ENCODE assay signal across 11 mouse cellular contexts in genomic region chr9:21758576-21759529, GRCm38 (mm10). TPM values are rescaled to one million over a fixed set of nuclear protein-coding genes. Genes with fewer than 3 reads are reported as not detected.
DNase-seq lines count a peak whose midpoint lies in the region; ATAC-seq and TF ChIP-seq lines count a peak whose summit lies in the region.
"Had no signal": no experiment of that assay in that cellular context is flagged by ENCODE, and none has a peak within 500 bp of the region (broad histone marks: within the 10 kb centered on the region; RNA-seq: fewer than 3 reads in every experiment).

No protein-coding gene starts in this region.

- H3K27ac ChIP-seq in lung, embryonic 14.5 days (ENCODE audit: low read depth) = no peak overlapping the region
- no peak overlapping the region for H3K27ac ChIP-seq in embryonic facial prominence, embryonic 15.5 days (replicated peaks)
- H3K27ac ChIP-seq in intestine, postnatal 0 days (ENCODE audit: low read depth, low read length) = no peak overlapping the region
- H3K27ac ChIP-seq in neural tube, embryonic 13.5 days (replicated peaks) = no peak overlapping the region

- peak overlapping the region; percentile 79 for H3K4me2 ChIP-seq in lung, embryonic 14.5 days
- H3K4me2 ChIP-seq in embryonic facial prominence, embryonic 15.5 days (replicated peaks) = peak overlapping the region; percentile 88
- H3K4me2 ChIP-seq in intestine, postnatal 0 days (replicated peaks; ENCODE audit: low read depth) = peak overlapping the region; percentile 90
- H3K4me2 ChIP-seq in neural tube, embryonic 13.5 days = peak overlapping the region; percentile 84

- no peaks in the 10 kb centered on the region for H3K27me3 ChIP-seq in lung, embryonic 14.5 days (ENCODE audit: insufficient read depth, low read length)
- H3K27me3 ChIP-seq in embryonic facial prominence, embryonic 15.5 days = no peaks in the 10 kb centered on the region
- no peaks in the 10 kb centered on the region for H3K27me3 ChIP-seq in intestine, postnatal 0 days (replicated peaks; ENCODE audit: control insufficient read depth, insufficient read depth, low read length)
- H3K27me3 ChIP-seq in neural tube, embryonic 13.5 days = no peaks in the 10 kb centered on the region

- peaks cover 33% of the 10 kb centered on the region for H3K36me3 ChIP-seq in lung, embryonic 14.5 days (ENCODE audit: insufficient read depth)
- H3K36me3 ChIP-seq in embryonic facial prominence, embryonic 15.5 days = peaks cover 11% of the 10 kb centered on the region; the same call in 1 of the 2 replicates
- H3K36me3 ChIP-seq in intestine, postnatal 0 days (ENCODE audit: control insufficient read depth, insufficient read depth) = no peaks in the 10 kb centered on the region; the same call in 1 of the 2 replicates
- no peaks in the 10 kb centered on the region for H3K36me3 ChIP-seq in neural tube, embryonic 13.5 days

- H3K4me3 ChIP-seq in lung, embryonic 14.5 days (ENCODE audit: low read depth, low read length) = peak overlapping the region; percentile 92
- peak overlapping the region; percentile 88 for H3K4me3 ChIP-seq in embryonic facial prominence, embryonic 15.5 days (replicated peaks)
- H3K4me3 ChIP-seq in intestine, postnatal 0 days (ENCODE audit: low read depth, low read length) = peak overlapping the region; percentile 90
- peak overlapping the region; percentile 64 for H3K4me3 ChIP-seq in neural tube, embryonic 13.5 days

- WGBS in lung, embryonic 14.5 days = 46% methylated on average over 14 of the region's 14 CpGs
- WGBS in embryonic facial prominence, embryonic 15.5 days = 50% methylated on average over 14 of the region's 14 CpGs
- WGBS in intestine, postnatal 0 days = 54% methylated on average over 14 of the region's 14 CpGs
- 67% methylated on average over 14 of the region's 14 CpGs for WGBS in neural tube, embryonic 13.5 days

- H3K9me3 ChIP-seq in lung, embryonic 14.5 days (ENCODE audit: low read depth, low read length) = no peaks in the 10 kb centered on the region
- no peaks in the 10 kb centered on the region for H3K9me3 ChIP-seq in embryonic facial prominence, embryonic 15.5 days (replicated peaks)
- no peaks in the 10 kb centered on the region for H3K9me3 ChIP-seq in intestine, postnatal 0 days (ENCODE audit: control insufficient read depth)
- H3K9me3 ChIP-seq in neural tube, embryonic 13.5 days = no peaks in the 10 kb centered on the region

- DNase-seq in lung, embryonic 14.5 days = peak; percentile 46
- no peak for DNase-seq in lung, postnatal 10 days
- no peak for DNase-seq in frontal cortex, postnatal 36 days (ENCODE audit: low spot score in 2 of 2)
- DNase-seq in gastrocnemius, adult 18-20 months (ENCODE audit: low spot score) = no peak
- DNase-seq: adrenal gland, postnatal 25 days; kidney, adult 18-20 months; right cerebral cortex, postnatal 14 days had no signal

- peak overlapping the region; percentile 81 for H3K9ac ChIP-seq in lung, embryonic 14.5 days
- no peak overlapping the region for H3K9ac ChIP-seq in embryonic facial prominence, embryonic 15.5 days
- no peak overlapping the region for H3K9ac ChIP-seq in intestine, postnatal 0 days (ENCODE audit: low read depth, low read length)
- peak overlapping the region; percentile 49; the same call in 1 of the 2 replicates for H3K9ac ChIP-seq in neural tube, embryonic 13.5 days

- no peak for ATAC-seq in lung, embryonic 14.5 days (ENCODE audit: insufficient read depth)
- no peak for ATAC-seq in embryonic facial prominence, embryonic 15.5 days (ENCODE audit: insufficient number of reproducible peaks, low FRiP score, low TSS enrichment, low read depth)
- no peak for ATAC-seq in intestine, postnatal 0 days
- ATAC-seq in neural tube, embryonic 13.5 days (ENCODE audit: low read depth) = no peak
- ATAC-seq in monocyte, adult 5-6 weeks (replicated peaks; ENCODE audit: insufficient number of reproducible peaks, low FRiP score, low TSS enrichment, poor library complexity, severe bottlenecking) = no peak

- no peak for TF ChIP-seq CTCF in lung, embryonic 14.5 days (IDR thresholded peaks at IDR 0.05; ENCODE audit: low read depth)
- no peak for TF ChIP-seq CTCF in intestine, postnatal 0 days (IDR thresholded peaks at IDR 0.05; ENCODE audit: low read depth)

- H3K4me1 ChIP-seq in lung, embryonic 14.5 days (ENCODE audit: insufficient read depth) = peaks cover 20% of the 10 kb centered on the region
- H3K4me1 ChIP-seq in embryonic facial prominence, embryonic 15.5 days = peaks cover 31% of the 10 kb centered on the region
- peaks cover 5% of the 10 kb centered on the region; the same call in 1 of the 2 replicates for H3K4me1 ChIP-seq in intestine, postnatal 0 days (replicated peaks; ENCODE audit: control insufficient read depth, insufficient read depth, low read length)
- H3K4me1 ChIP-seq in neural tube, embryonic 13.5 days (replicated peaks) = peaks cover 11% of the 10 kb centered on the region

RNA-seq across cellular contexts. Expression of gene Spc24, which starts 1.2 kb away (rescaled TPM):
- 159 and 173 TPM in 2 replicates for polyA plus RNA-seq in lung, embryonic 14.5 days (2014; fragmentation: Nextera tagmentation; extraction: Ambion mirVana)
- polyA plus RNA-seq in embryonic facial prominence, embryonic 15.5 days (2015; fragmentation: Nextera tagmentation; extraction: Ambion mirVana) = 80.1 and 83.4 TPM in 2 replicates
- 23.5 and 32.4 TPM in 2 replicates for polyA plus RNA-seq in intestine, postnatal 0 days (2015; fragmentation: Nextera tagmentation; extraction: Ambion mirVana)
- polyA plus RNA-seq in neural tube, embryonic 13.5 days (2015; fragmentation: Nextera tagmentation; extraction: Ambion mirVana) = 17.5 and 21.0 TPM in 2 replicates
- 1 to 10 TPM; 1.9 TPM for total RNA-seq in gastrocnemius, adult 18-20 months (2021)
- total RNA-seq in monocyte, adult 5-6 weeks (2017) = 4.1 to 8.0 TPM (median 6.2 TPM) in 3 replicates

RNA-seq across cellular contexts. Expression of gene Ldlr, which starts 35.6 kb away (rescaled TPM):
- polyA plus RNA-seq in lung, embryonic 14.5 days (2014; fragmentation: Nextera tagmentation; extraction: Ambion mirVana) = 24.2 and 24.4 TPM in 2 replicates
- 35.5 and 39.4 TPM in 2 replicates for polyA plus RNA-seq in embryonic facial prominence, embryonic 15.5 days (2015; fragmentation: Nextera tagmentation; extraction: Ambion mirVana)
- 22.8 and 26.6 TPM in 2 replicates for polyA plus RNA-seq in intestine, postnatal 0 days (2015; fragmentation: Nextera tagmentation; extraction: Ambion mirVana)
- polyA plus RNA-seq in neural tube, embryonic 13.5 days (2015; fragmentation: Nextera tagmentation; extraction: Ambion mirVana) = 13.8 and 16.1 TPM in 2 replicates
- 1 to 10 TPM; 2.4 to 2.6 TPM for total RNA-seq in gastrocnemius, adult 18-20 months (2021)
- total RNA-seq in monocyte, adult 5-6 weeks (2017) = 63.8 to 106 TPM (median 96.1 TPM) in 3 replicates

RNA-seq across cellular contexts. Expression of gene Kank2, which starts 39.7 kb away (rescaled TPM):
- polyA plus RNA-seq in lung, embryonic 14.5 days (2014; fragmentation: Nextera tagmentation; extraction: Ambion mirVana) = 16.4 TPM in 2 replicates
- 25.2 and 26.2 TPM in 2 replicates for polyA plus RNA-seq in embryonic facial prominence, embryonic 15.5 days (2015; fragmentation: Nextera tagmentation; extraction: Ambion mirVana)
- polyA plus RNA-seq in intestine, postnatal 0 days (2015; fragmentation: Nextera tagmentation; extraction: Ambion mirVana) = 6.4 TPM in 2 replicates
- polyA plus RNA-seq in neural tube, embryonic 13.5 days (2015; fragmentation: Nextera tagmentation; extraction: Ambion mirVana) = 5.3 and 5.9 TPM in 2 replicates
- total RNA-seq in gastrocnemius, adult 18-20 months (2021) = 10 to 100 TPM; 12.6 to 14.3 TPM
- 0.39 to 1.1 TPM in 2 of 3 replicates, not detected in the other for total RNA-seq in monocyte, adult 5-6 weeks (2017)

Comparison
In these comparisons a context has a peak if more than half of its experiments do, and no peak if none do; other contexts are left out.
1. H3K9ac ChIP-seq: peak in lung, embryonic 14.5 days (single experiment) and neural tube, embryonic 13.5 days (single experiment); none in embryonic facial prominence, embryonic 15.5 days (single experiment) and intestine, postnatal 0 days (single experiment).
2. Peak in every context shown above with its lines, with median percentiles within 50 percentile points of each other: H3K4me2 ChIP-seq and H3K4me3 ChIP-seq.